Mouse (Mus musculus): ENCODE measurements around the gene Gimap7. TPM values are rescaled to one million over a fixed set of nuclear protein-coding genes. Genes with fewer than 3 reads are reported as not detected.

The Gimap7 gene
- polyA plus RNA-seq, 1 experiment from 2014 or later: not detected

DNA sequence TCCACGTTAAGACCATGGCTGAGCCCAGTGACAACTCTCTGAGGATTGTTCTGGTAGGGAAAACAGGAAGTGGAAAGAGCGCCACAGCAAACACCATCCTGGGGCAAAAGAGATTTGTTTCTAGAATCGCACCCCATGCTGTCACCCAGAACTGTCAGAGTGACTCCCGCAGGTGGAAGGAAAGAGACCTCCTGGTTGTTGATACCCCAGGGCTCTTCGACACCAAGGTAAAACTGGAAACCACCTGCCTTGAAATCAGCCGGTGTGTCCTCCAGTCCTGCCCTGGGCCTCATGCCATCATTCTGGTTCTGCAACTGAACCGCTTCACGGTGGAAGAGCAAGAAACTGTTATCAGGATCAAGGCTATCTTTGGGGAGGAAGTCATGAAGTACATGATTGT, 5.0 kb downstream of the Gimap7 start:
- Histone ChIP-seq H3K4me2 (no peak overlapping the region), H3K4me3 (no peak overlapping the region), H3K27me3 (replicated peaks) (no peaks in the 10 kb centered on the region; the same call in 1 of the 2 replicates), H3K27ac (ENCODE audit: poor library complexity, severe bottlenecking) (no peak overlapping the region), H3K4me1 (replicated peaks) (peaks cover 9% of the 10 kb centered on the region), H3K36me3 (no peaks in the 10 kb centered on the region), H3K9ac (no peak overlapping the region), H3K9me3 (replicated peaks) (no peaks in the 10 kb centered on the region)
- 67% methylated on average over 8 of the region's 8 CpGs for WGBS
- no peak for ATAC-seq (ENCODE audit: insufficient number of reproducible peaks, low FRiP score)

GRCm38 (mm10) chr6:48725476-48725875, 7.1 kb downstream of the Gimap7 start:
- no peaks in the 10 kb centered on the region for H3K36me3 ChIP-seq
- no peak overlapping the region for H3K9ac ChIP-seq
- H3K27ac ChIP-seq (ENCODE audit: poor library complexity, severe bottlenecking): no peak overlapping the region
- peaks cover 9% of the 10 kb centered on the region for H3K4me1 ChIP-seq (replicated peaks)
- H3K4me3 ChIP-seq: no peak overlapping the region
- WGBS: 11% methylated on average over 1 of the region's 1 CpGs
- no peak for ATAC-seq (ENCODE audit: insufficient number of reproducible peaks, low FRiP score)
- no peaks in the 10 kb centered on the region; the same call in 1 of the 2 replicates for H3K27me3 ChIP-seq (replicated peaks)
- H3K9me3 ChIP-seq (replicated peaks): no peaks in the 10 kb centered on the region
- H3K4me2 ChIP-seq: peak overlapping the region; percentile 23

DNA sequence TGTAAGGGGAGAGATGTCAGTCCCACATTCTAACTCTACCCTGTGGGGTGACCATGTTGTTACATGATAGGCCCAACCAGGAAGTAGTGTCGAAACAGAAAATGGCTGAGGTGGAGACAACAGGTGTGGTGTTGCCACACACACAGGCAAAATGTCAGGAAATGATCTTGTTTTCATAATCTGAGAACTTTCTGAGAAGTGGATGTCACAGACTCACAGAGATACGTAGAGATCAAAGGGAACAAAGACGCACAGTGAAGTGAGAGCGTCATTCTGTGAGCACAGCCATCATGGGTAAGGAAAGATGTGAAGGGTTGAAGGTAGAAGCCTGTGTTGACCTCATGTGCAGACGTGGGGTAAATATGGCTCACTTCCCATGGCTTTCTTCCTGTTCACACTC, 9.3 kb downstream of the Gimap7 start:
- Histone ChIP-seq H3K27ac (ENCODE audit: poor library complexity, severe bottlenecking) (no peak overlapping the region), H3K4me3 (no peak overlapping the region), H3K4me1 (replicated peaks) (peaks cover 9% of the 10 kb centered on the region), H3K9ac (no peak overlapping the region), H3K27me3 (replicated peaks) (no peaks in the 10 kb centered on the region), H3K4me2 (no peak overlapping the region), H3K36me3 (no peaks in the 10 kb centered on the region), H3K9me3 (replicated peaks) (no peaks in the 10 kb centered on the region)
- WGBS: 84% methylated on average over 5 of the region's 5 CpGs
- ATAC-seq (ENCODE audit: insufficient number of reproducible peaks, low FRiP score): no peak

DNA sequence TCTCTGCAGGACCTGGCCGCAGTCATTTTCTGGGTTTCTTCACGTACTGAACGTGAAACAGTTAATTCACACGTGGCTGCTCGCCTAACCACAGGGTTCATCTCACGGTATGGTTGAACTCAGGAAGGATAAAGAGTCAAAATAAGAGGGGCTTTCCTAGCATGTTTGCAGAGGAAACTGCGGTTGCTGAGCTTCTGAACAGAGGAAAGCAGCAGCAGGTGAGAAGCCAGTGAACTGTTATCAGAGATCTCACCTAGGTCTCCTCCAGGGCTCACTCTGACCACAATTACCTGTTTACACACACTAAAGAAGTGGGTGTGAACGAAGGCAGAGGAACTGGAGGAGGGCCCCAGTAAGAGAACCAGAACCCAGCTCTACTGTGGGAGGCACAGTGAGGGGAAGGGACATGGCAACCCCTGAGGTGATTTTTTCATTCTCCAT, 14.5 kb downstream of the Gimap7 start:
- Histone ChIP-seq H3K9me3 (replicated peaks) (no peaks in the 10 kb centered on the region), H3K27me3 (replicated peaks) (no peaks in the 10 kb centered on the region), H3K9ac (no peak overlapping the region), H3K4me1 (replicated peaks) (no peaks in the 10 kb centered on the region), H3K36me3 (no peaks in the 10 kb centered on the region), H3K27ac (ENCODE audit: poor library complexity, severe bottlenecking) (no peak overlapping the region), H3K4me2 (no peak overlapping the region), H3K4me3 (no peak overlapping the region)
- no peak for ATAC-seq (ENCODE audit: insufficient number of reproducible peaks, low FRiP score)
- WGBS: 42% methylated on average over 8 of the region's 8 CpGs

- Histone ChIP-seq H3K36me3 (no peaks in the 10 kb centered on the region), H3K27ac (ENCODE audit: poor library complexity, severe bottlenecking) (no peak overlapping the region), H3K9ac (no peak overlapping the region), H3K27me3 (replicated peaks) (no peaks in the 10 kb centered on the region), H3K4me3 (no peak overlapping the region), H3K4me1 (replicated peaks) (no peaks in the 10 kb centered on the region), H3K4me2 (no peak overlapping the region), H3K9me3 (replicated peaks) (no peaks in the 10 kb centered on the region)
- ATAC-seq (ENCODE audit: insufficient number of reproducible peaks, low FRiP score): no peak
- WGBS: 86% methylated on average over 1 of the region's 1 CpGs
Observed at GRCm38 (mm10) chr6:48733660-48734059, 15.2 kb downstream of the Gimap7 start.

GRCm38 (mm10) chr6:48737053-48737452, 18.6 kb downstream of the Gimap7 start:
- no peak for ATAC-seq (ENCODE audit: insufficient number of reproducible peaks, low FRiP score)
- WGBS: 73% methylated on average over 2 of the region's 2 CpGs
- H3K36me3 ChIP-seq: no peaks in the 10 kb centered on the region
- H3K4me1 ChIP-seq (replicated peaks): peaks cover 14% of the 10 kb centered on the region
- H3K27me3 ChIP-seq (replicated peaks): peaks cover 20% of the 10 kb centered on the region
- no peak overlapping the region for H3K4me2 ChIP-seq
- H3K27ac ChIP-seq (ENCODE audit: poor library complexity, severe bottlenecking): no peak overlapping the region
- no peaks in the 10 kb centered on the region for H3K9me3 ChIP-seq (replicated peaks)
- no peak overlapping the region for H3K9ac ChIP-seq
- H3K4me3 ChIP-seq: no peak overlapping the region

GRCm38 (mm10) chr6:48737688-48738087, 19.3 kb downstream of the Gimap7 start:
- no peak overlapping the region for H3K4me3 ChIP-seq
- H3K27me3 ChIP-seq (replicated peaks): peaks cover 26% of the 10 kb centered on the region
- ATAC-seq (ENCODE audit: insufficient number of reproducible peaks, low FRiP score): no peak
- peaks cover 20% of the 10 kb centered on the region for H3K4me1 ChIP-seq (replicated peaks)
- H3K9ac ChIP-seq: no peak overlapping the region
- H3K27ac ChIP-seq (ENCODE audit: poor library complexity, severe bottlenecking): no peak overlapping the region
- H3K36me3 ChIP-seq: no peaks in the 10 kb centered on the region
- H3K9me3 ChIP-seq (replicated peaks): no peaks in the 10 kb centered on the region
- H3K4me2 ChIP-seq: no peak overlapping the region
- WGBS: 76% methylated on average over 5 of the region's 5 CpGs

- peak within 1 kb of the TSS; percentile 17; the same call in 1 of the 2 replicates for H3K9ac ChIP-seq
- H3K9me3 ChIP-seq (replicated peaks): no peaks in the 10 kb centered on the region
- H3K36me3 ChIP-seq: no peaks in the 10 kb centered on the region
- H3K4me2 ChIP-seq: peak within 1 kb of the TSS; percentile 56
- WGBS: 44% methylated on average over 15 of the region's 15 CpGs
- H3K4me3 ChIP-seq: peak within 1 kb of the TSS; percentile 38
- 0 out of 2 replicates have a peak, but pooled peaks have one; percentile 69 for ATAC-seq (ENCODE audit: insufficient number of reproducible peaks, low FRiP score)
- peaks cover 25% of the 10 kb centered on the region for H3K4me1 ChIP-seq (replicated peaks)
- H3K27ac ChIP-seq (ENCODE audit: poor library complexity, severe bottlenecking): peak within 1 kb of the TSS; percentile 74
- H3K27me3 ChIP-seq (replicated peaks): peaks cover 36% of the 10 kb centered on the region
Observed at GRCm38 (mm10) chr6:48738961-48739779, 20.7 kb downstream of the Gimap7 start, which contains the start of gene Gimap1. Gene Gimap1, plus strand, starts transcription at chr6:48739054.

GRCm38 (mm10) chr6:48739780-48740055, 21.3 kb downstream of the Gimap7 start:
- H3K27ac ChIP-seq (ENCODE audit: poor library complexity, severe bottlenecking): peak overlapping the region; percentile 74; the same call in 1 of the 2 replicates
- no peak overlapping the region for H3K9ac ChIP-seq
- no peaks in the 10 kb centered on the region for H3K9me3 ChIP-seq (replicated peaks)
- peak overlapping the region; percentile 33 for H3K4me3 ChIP-seq
- H3K36me3 ChIP-seq: no peaks in the 10 kb centered on the region
- peaks cover 37% of the 10 kb centered on the region for H3K27me3 ChIP-seq (replicated peaks)
- H3K4me1 ChIP-seq (replicated peaks): peaks cover 25% of the 10 kb centered on the region
- H3K4me2 ChIP-seq: peak overlapping the region; percentile 56
- 62% methylated on average over 3 of the region's 3 CpGs for WGBS
- ATAC-seq (ENCODE audit: insufficient number of reproducible peaks, low FRiP score): no peak

DNA sequence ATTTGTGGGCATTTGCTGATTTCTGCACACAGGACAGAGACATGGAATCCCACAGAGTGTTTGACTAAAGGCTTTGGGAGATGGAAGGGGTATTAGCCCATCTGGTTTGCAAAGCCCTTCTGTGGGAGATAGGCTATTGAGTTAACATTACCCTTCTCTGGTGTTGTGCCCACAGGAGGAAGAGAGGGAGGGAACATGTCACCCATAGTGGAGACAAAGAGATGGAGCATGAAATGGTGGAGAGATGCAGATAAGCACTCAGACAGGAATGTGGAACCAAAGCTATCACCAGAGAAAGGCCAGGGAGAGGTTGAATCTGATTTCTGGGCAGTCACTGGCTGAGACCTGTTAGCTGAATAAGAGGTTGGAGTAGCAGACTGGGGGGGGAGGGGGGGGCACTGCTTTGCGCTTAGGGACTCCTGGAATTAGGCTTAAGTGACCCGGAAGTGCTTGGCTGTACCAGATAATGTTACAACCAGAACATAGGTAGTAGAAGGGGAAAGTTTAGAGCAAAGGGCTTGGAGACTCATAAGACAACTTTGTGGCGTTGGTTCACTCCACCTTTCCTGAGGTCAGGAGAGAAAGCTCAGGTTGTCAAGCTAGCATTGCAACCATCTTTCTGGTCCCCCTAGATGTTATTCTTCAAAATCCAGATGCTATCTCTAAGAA, 22.2 kb downstream of the Gimap7 start:
- H3K27ac ChIP-seq (ENCODE audit: poor library complexity, severe bottlenecking): peak overlapping the region; percentile 75
- H3K36me3 ChIP-seq: no peaks in the 10 kb centered on the region
- H3K4me1 ChIP-seq (replicated peaks): peaks cover 25% of the 10 kb centered on the region
- peak overlapping the region; percentile 54 for H3K4me2 ChIP-seq
- peak overlapping the region; percentile 21; the same call in 1 of the 2 replicates for H3K4me3 ChIP-seq
- no peaks in the 10 kb centered on the region for H3K9me3 ChIP-seq (replicated peaks)
- H3K9ac ChIP-seq: no peak overlapping the region
- H3K27me3 ChIP-seq (replicated peaks): peaks cover 38% of the 10 kb centered on the region
- WGBS: 57% methylated on average over 3 of the region's 3 CpGs
- no peak for ATAC-seq (ENCODE audit: insufficient number of reproducible peaks, low FRiP score)

- peaks cover 44% of the 10 kb centered on the region for H3K27me3 ChIP-seq (replicated peaks)
- no peak for ATAC-seq (ENCODE audit: insufficient number of reproducible peaks, low FRiP score)
- no peaks in the 10 kb centered on the region for H3K9me3 ChIP-seq (replicated peaks)
- no peaks in the 10 kb centered on the region for H3K36me3 ChIP-seq
- 39% methylated on average over 3 of the region's 3 CpGs for WGBS
- H3K4me1 ChIP-seq (replicated peaks): peaks cover 28% of the 10 kb centered on the region
- H3K9ac ChIP-seq: no peak overlapping the region
- H3K4me3 ChIP-seq: no peak overlapping the region
- H3K4me2 ChIP-seq: peak overlapping the region; percentile 54
- H3K27ac ChIP-seq (ENCODE audit: poor library complexity, severe bottlenecking): no peak overlapping the region
Observed at GRCm38 (mm10) chr6:48741273-48741672, 22.9 kb downstream of the Gimap7 start.
